Mouse (Mus musculus): Measurements from ENCODE around the gene Ace.

GRCm38 (mm10) chr11:105969516-105969915 is 1.8 kb downstream of the Ace start:
- TF ChIP-seq CTCF (IDR thresholded peaks at IDR 0.05; ENCODE audit: extremely low read depth, insufficient read depth, low read length) (peak; percentile 53), POLR2A (IDR thresholded peaks at IDR 0.05; ENCODE audit: extremely low read depth, insufficient read depth, low read length) (no peak)

Data from cortical plate, adult 2 months (tissue).